Mouse (Mus musculus): ENCODE data around the gene Acpp. TPM values are rescaled to one million over a fixed set of nuclear protein-coding genes. Genes with fewer than 3 reads are reported as not detected.

The Acpp gene
- total RNA-seq, 2 experiments from 2014 or later: 0.06 to 0.27 TPM

DNA sequence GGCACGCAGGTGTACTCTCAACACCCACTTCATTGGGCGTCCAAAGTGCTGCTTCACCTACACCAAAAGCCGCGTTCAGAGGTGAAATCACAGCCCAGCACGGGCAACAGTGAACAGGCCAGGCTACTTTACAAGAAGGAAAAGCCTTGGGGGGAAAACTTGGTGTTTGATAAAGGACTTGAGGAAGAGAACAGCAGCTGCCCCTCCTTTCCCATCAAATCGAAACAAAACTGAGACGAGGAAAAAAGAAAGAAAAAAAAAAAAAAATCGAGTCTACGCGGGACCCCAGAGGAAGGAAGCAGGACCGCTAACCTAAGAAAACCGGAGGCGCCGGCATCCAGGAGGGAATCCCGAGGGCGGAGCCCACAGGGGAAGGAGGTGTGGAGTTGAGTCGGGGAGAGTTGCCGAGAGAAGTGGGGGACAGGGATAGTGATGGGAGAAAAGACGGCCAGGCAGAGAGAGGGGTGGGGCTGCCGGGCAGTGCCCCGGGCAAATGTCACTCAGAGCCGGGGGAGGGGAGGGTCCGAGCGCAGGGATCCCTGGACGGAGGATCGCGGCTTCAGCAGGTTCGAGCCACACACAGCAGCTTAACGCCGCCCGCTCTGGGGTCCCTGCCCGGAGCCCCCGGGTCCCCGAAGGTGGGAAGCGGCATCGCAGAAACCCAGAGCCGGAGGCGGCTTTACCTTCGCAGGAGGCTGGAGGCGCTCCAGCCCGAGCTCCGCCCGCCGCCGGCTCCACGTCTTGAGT is 75.4 kb downstream of the Acpp start:
- intact Hi-C loops (cut with DNase I; ENCODE audit: low total_unique reads): no loop called here
- peak; percentile 44 for DNase-seq

DNA sequence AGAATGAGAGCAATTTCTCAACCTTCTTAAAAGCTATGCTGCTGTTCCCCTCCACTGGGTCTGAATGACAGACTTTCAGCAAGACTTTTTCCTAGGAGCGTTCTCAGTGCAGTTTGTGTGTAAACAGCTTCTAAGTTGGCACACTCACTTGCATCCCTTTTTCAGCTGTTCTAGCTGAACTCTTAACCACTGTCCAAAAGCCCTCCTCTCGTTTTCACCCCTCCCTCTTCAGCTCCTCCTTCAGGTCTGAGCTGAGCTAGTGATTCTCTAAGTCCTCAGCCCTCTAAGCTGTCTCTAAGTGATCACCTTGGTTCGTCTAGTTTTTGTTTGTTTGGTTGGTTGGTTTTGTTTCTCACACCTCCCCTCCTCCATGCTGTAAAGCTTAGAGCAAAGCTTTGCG is 77.2 kb downstream of the Acpp start:
- intact Hi-C loops (cut with DNase I; ENCODE audit: low total_unique reads): no loop called here
- DNase-seq: no peak

DNA sequence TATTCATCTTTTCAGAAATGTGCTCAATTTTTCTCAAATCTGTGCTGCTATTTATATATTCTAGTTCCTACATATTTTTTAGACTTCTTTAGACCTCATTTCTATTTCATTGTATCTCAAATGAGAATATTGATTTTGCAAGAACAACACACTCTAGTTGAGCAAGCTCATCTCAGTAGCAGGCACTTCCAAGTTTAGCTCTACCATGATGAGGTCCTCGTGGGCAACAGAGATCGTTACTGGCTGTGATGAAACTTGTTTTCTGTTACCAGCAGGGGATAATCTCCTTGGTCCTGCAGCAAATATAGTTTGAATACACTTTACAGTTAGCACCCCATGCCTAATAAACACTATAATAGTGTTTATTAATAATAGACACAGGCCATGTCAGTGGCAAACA is 81.5 kb downstream of the Acpp start:
- DNase-seq: no peak
- intact Hi-C loops (cut with DNase I; ENCODE audit: low total_unique reads): no loop called here

DNA sequence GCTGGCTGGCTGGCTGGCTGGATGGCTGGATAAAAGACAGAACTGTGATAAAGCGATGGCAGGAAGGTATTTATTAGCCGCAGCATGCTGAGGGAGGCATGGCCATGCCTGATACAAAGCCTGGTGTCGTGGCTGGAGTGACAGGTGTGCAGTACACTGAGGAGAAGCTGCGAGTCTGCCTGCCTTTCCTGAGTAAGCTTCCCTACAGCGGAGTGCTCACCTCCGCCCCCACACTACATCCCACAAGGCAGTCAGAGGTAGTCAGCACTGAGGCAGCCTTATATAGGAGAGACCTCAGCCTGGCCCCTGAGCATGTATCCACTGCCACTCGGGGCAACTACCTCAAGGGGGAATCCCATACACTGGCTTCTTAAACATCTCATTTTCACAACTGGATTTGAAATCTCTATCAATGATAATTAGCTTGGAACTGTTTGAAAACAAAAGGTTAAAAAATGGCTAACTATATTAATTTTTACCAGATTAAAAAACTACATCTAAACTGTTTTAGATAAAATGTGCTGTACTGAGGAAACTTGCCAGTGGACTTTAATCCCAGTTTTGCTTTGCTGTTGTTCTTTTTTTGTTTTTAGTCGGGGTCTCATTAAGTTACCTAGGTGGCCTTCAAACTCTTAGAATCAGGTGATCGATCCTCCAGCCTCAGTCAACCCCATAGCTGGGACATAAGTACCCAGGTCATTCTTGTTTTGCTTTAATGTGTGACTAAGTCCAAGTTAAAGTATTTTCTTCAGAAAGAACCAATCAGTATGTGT is 83.0 kb downstream of the Acpp start:
- intact Hi-C loops (cut with DNase I; ENCODE audit: low total_unique reads): no loop called here
- no peak for DNase-seq

DNA sequence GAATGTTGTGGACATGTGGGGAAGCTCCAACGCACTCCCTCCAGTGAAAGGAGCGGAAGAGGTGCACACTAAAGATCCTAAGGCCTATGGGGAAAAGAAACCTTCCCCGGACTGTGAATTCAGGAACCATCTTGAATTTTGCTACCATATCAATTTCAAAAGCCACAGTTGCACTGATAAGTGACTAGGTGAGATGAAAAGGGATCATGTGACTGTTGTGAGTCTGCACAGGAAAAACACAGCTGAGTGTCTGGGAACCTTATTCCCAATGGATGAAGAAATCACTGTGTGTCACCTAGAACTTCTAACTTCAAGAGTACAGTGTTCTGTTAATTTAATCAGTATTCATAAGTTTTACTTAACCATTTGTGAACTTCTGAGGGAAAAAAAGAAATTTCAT is 84.9 kb downstream of the Acpp start:
- intact Hi-C loops (cut with DNase I; ENCODE audit: low total_unique reads): no loop called here
- DNase-seq: no peak

DNA sequence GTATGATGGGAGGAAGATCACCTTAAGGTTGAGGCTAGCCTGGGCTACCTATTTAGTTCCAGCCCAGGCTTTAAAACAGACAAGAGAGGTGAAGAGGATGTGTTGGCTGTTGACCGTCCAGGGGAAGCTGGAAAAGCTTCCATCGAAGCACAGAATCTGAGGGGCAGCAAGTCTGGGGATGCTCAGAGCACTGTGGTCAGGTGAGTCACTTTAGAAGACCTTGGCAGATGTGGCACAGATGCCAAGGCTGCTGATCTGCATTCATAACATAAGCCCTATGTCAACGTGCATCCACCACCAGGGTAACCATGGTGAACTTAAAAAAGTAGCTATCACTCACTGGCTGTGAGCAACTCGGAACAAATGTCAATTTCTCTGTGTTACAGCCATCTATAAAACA is 85.9 kb downstream of the Acpp start:
- DNase-seq: no peak
- intact Hi-C loops (cut with DNase I; ENCODE audit: low total_unique reads): no loop called here

DNA sequence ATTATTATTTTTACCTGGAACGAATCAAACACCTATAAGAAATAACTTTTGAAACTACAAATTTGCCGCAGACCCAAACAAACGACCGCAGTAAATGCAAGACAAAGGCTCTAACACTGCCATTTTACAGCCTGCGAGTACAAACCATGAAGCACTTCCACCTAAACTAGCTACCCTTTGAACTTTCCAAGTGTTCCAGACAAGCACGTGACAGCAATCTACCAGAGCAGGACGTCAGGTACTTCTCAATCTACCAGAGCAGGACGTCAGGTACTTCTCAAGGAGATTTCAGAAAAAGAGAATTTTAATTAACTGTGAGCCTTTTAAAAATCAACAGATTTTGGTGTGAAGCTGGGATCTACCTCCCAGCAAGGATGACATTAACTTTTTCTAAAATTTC is 86.4 kb downstream of the Acpp start:
- intact Hi-C loops (cut with DNase I; ENCODE audit: low total_unique reads): no loop called here

DNA sequence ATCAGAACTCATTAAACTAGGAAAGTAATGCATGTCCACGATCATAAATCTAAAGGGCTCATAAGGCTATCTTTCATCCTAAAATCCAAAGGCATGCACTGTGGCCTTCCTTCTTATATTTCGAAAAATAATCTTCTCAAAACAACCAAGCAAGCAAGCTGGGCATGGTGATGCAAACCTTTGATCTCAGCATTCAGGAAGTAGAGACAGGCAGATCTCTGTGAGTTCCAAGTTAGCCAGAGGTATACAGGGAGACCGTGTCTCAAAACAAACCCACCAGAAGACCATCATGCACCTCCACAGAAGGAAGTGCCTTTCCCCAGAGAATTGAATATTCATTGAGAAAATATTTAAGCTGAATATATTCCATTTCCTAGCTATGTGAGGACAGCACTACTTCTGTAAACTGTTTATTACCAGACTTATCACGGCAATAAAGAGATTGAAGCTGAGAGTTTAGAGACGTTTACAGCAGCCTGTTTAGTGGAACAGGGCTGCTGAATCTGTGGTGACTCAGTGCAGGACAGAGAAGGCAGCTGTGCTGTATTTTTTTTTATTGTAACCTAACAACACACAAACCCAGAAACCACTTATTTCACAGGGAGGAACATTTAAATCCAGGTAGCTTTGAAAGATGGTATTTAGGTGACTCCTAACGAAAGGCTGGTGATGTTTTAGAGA is 90.1 kb downstream of the Acpp start:
- intact Hi-C loops (cut with DNase I; ENCODE audit: low total_unique reads): no loop called here
- no peak for DNase-seq

More for the DNA sequence above, 86.4 kb downstream of the Acpp start:
- DNase-seq: no peak

DNA sequence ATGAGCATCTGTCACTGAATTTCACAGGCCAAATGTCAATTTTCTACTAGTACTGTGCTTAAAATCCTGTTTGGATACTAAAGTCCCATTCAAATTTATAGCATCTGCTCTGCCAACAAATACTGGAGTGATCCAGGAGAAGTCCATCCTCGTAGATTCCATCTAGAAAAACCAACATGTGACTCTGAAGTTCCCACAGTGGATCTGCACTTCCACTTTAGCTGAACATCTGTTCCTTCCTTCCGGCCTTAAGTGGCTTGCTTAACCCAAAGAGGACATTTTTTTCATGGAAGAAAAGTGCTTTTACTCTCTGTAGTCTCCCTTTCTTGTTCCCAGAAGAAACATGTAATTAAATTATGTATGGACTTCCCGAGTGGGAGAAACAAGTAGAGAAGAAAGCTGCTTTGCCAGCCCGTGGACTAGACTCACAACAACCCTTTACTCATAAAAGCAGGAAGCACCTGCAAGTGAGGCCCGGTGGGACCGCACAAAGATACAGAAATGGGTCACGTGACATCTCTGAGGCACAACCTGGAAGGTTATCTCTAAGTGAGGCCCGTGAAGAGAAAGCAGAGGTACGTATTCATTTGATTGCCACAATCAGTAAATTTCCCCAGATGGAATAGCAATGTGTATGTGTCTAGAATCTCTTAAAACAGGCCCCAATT is 93.6 kb downstream of the Acpp start:
- intact Hi-C loops (cut with DNase I; ENCODE audit: low total_unique reads): no loop called here
- no peak for DNase-seq

DNA sequence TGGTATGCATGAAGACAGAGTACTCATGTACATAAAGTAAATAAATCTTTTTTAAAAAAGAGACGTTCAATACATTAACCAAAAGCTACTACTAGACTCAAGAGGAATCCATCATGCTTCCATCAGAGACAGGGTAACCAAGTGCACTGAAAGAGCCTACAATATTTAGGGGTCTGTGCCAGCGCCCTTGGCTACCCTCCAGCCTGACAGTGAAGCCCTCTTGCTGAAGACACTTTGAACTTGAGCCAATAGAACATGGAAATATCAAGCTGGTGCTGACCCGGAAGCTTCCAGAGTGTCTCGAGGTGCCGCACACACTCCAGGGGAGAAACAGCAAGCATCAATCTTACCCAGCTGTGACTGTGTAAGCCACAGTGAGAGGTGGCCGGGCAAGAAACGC is 97.4 kb downstream of the Acpp start:
- DNase-seq: no peak
- intact Hi-C loops (cut with DNase I; ENCODE audit: low total_unique reads): no loop called here

DNA sequence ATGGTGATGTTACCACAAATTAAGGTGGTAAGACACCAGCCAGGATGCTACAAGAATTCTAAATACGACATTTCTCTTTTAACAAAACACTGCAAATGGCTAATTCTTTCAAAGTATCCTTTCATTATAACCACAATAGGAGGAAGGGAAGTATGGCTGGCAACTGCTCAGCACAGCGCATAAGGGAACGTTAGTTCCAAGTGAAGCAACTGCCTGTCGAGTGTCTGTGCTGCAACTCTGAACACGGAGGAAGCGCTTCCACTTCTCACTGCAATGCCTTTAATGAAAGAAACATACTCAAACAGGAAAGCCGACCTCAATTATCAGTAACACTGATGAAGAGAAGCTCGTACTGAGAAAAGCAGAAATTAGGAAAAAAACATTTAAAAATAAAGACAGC is 98.5 kb downstream of the Acpp start:
- intact Hi-C loops (cut with DNase I; ENCODE audit: low total_unique reads): no loop called here
- no peak for DNase-seq

Other genes with a start within 250 kb of the Acpp start
- gene Ackr4, start 210.8 kb downstream of the Acpp start, total RNA-seq (2021): 1 to 10 TPM; 1.9 to 2.7 TPM
- 10 to 100 TPM; 19.2 to 24.1 TPM for gene Dnajc13, start 74.8 kb downstream of the Acpp start, total RNA-seq (2021)
- not detected for gene Cpne4, start 209.5 kb upstream of the Acpp start, total RNA-seq (2021)

Measured in gastrocnemius, postnatal 14 days (tissue).